Comparison of ENCODE assay signal across 12 mouse cellular contexts in genomic region chr1:189879212-189879611, GRCm38 (mm10). TPM values are rescaled to one million over a fixed set of nuclear protein-coding genes. Genes with fewer than 3 reads are reported as not detected.
DNase-seq lines count a peak whose midpoint lies in the region; ATAC-seq lines count a peak whose summit lies in the region.
"Had no signal": no experiment of that assay in that cellular context is flagged by ENCODE, and none has a peak within 500 bp of the region (broad histone marks: within the 10 kb centered on the region; RNA-seq: fewer than 3 reads in every experiment).

No protein-coding gene starts in this region.

- 71% methylated on average over 2 of the region's 2 CpGs for WGBS in forebrain, embryonic 16.5 days
- WGBS in forebrain, embryonic 12.5 days: 80% methylated on average over 2 of the region's 2 CpGs
- 54% methylated on average over 2 of the region's 2 CpGs for WGBS in kidney, embryonic 15.5 days
- 59% methylated on average over 2 of the region's 2 CpGs for WGBS in neural tube, embryonic 14.5 days

- no peak overlapping the region for H3K4me2 ChIP-seq in forebrain, embryonic 16.5 days (ENCODE audit: low read length)
- H3K4me2 ChIP-seq in forebrain, embryonic 12.5 days: no peak overlapping the region
- no peak overlapping the region for H3K4me2 ChIP-seq in kidney, embryonic 15.5 days
- H3K4me2 ChIP-seq in neural tube, embryonic 14.5 days (ENCODE audit: low read depth, low read length): no peak overlapping the region
- H3K4me2 ChIP-seq: liver, embryonic 15.5 days; neural tube, embryonic 12.5 days had no signal

- ATAC-seq in forebrain, embryonic 16.5 days: peak; percentile 47; the same call in 1 of the 2 replicates
- no peak for ATAC-seq in forebrain, embryonic 12.5 days (ENCODE audit: low FRiP score)
- ATAC-seq in kidney, embryonic 15.5 days (replicated peaks; ENCODE audit: low FRiP score): peak; percentile 34; the same call in 1 of the 2 replicates
- peak; percentile 21; the same call in 1 of the 2 replicates for ATAC-seq in neural tube, embryonic 14.5 days (ENCODE audit: low read depth)
- ATAC-seq in granulocyte monocyte progenitor cell, adult 5-6 weeks (replicated peaks; ENCODE audit: poor library complexity, severe bottlenecking): no peak

- no peaks in the 10 kb centered on the region for H3K4me1 ChIP-seq in forebrain, embryonic 16.5 days (replicated peaks; ENCODE audit: control insufficient read depth, insufficient read depth, low read length)
- H3K4me1 ChIP-seq in forebrain, embryonic 12.5 days: peaks cover 9% of the 10 kb centered on the region
- peaks cover 59% of the 10 kb centered on the region for H3K4me1 ChIP-seq in kidney, embryonic 15.5 days
- H3K4me1 ChIP-seq in neural tube, embryonic 14.5 days (ENCODE audit: control insufficient read depth, insufficient read depth, low read length): no peaks in the 10 kb centered on the region
- H3K4me1 ChIP-seq: neural tube, embryonic 12.5 days had no signal

- no peaks in the 10 kb centered on the region for H3K27me3 ChIP-seq in forebrain, embryonic 16.5 days (replicated peaks; ENCODE audit: control insufficient read depth, insufficient read depth, low read length)
- H3K27me3 ChIP-seq in forebrain, embryonic 12.5 days: peaks cover 10% of the 10 kb centered on the region
- H3K27me3 ChIP-seq in kidney, embryonic 15.5 days: no peaks in the 10 kb centered on the region
- no peaks in the 10 kb centered on the region for H3K27me3 ChIP-seq in neural tube, embryonic 14.5 days (ENCODE audit: control insufficient read depth, insufficient read depth, low read length)
- H3K27me3 ChIP-seq: liver, embryonic 15.5 days; neural tube, embryonic 12.5 days had no signal

- H3K9me3 ChIP-seq in forebrain, embryonic 16.5 days (ENCODE audit: control insufficient read depth, low read length): no peaks in the 10 kb centered on the region
- no peaks in the 10 kb centered on the region for H3K9me3 ChIP-seq in forebrain, embryonic 12.5 days
- H3K9me3 ChIP-seq in kidney, embryonic 15.5 days (replicated peaks): no peaks in the 10 kb centered on the region
- no peaks in the 10 kb centered on the region for H3K9me3 ChIP-seq in neural tube, embryonic 14.5 days (ENCODE audit: control insufficient read depth, low read length)
- H3K9me3 ChIP-seq: liver, embryonic 15.5 days; neural tube, embryonic 12.5 days had no signal

- H3K27ac ChIP-seq in forebrain, embryonic 16.5 days (ENCODE audit: low read length): no peak overlapping the region
- H3K27ac ChIP-seq in forebrain, embryonic 12.5 days: no peak overlapping the region
- peak overlapping the region; percentile 52; the same call in 1 of the 2 replicates for H3K27ac ChIP-seq in kidney, embryonic 15.5 days
- no peak overlapping the region for H3K27ac ChIP-seq in neural tube, embryonic 14.5 days (ENCODE audit: low read depth, low read length)
- H3K27ac ChIP-seq: liver, embryonic 15.5 days; neural tube, embryonic 12.5 days had no signal

- no peaks in the 10 kb centered on the region for H3K36me3 ChIP-seq in forebrain, embryonic 16.5 days (ENCODE audit: control insufficient read depth, insufficient read depth)
- H3K36me3 ChIP-seq in forebrain, embryonic 12.5 days (replicated peaks): no peaks in the 10 kb centered on the region
- peaks cover 29% of the 10 kb centered on the region for H3K36me3 ChIP-seq in kidney, embryonic 15.5 days
- no peaks in the 10 kb centered on the region for H3K36me3 ChIP-seq in neural tube, embryonic 14.5 days (ENCODE audit: control insufficient read depth, insufficient read depth, low read length)
- H3K36me3 ChIP-seq: liver, embryonic 15.5 days; neural tube, embryonic 12.5 days had no signal

- no peak overlapping the region for H3K9ac ChIP-seq in forebrain, embryonic 16.5 days (replicated peaks; ENCODE audit: low read depth, low read length)
- H3K9ac ChIP-seq in forebrain, embryonic 12.5 days: no peak overlapping the region
- H3K9ac ChIP-seq in kidney, embryonic 15.5 days: no peak overlapping the region
- H3K9ac ChIP-seq in neural tube, embryonic 14.5 days (replicated peaks; ENCODE audit: low read depth, low read length): no peak overlapping the region
- H3K9ac ChIP-seq: liver, embryonic 15.5 days; neural tube, embryonic 12.5 days had no signal

- no peak overlapping the region for H3K4me3 ChIP-seq in forebrain, embryonic 16.5 days (replicated peaks; ENCODE audit: low read length)
- no peak overlapping the region for H3K4me3 ChIP-seq in forebrain, embryonic 12.5 days (replicated peaks)
- no peak overlapping the region for H3K4me3 ChIP-seq in kidney, embryonic 15.5 days (replicated peaks)
- H3K4me3 ChIP-seq in neural tube, embryonic 14.5 days (ENCODE audit: low read depth, low read length): no peak overlapping the region
- H3K4me3 ChIP-seq: liver, embryonic 15.5 days; neural tube, embryonic 12.5 days had no signal

- no peak for DNase-seq in kidney, adult 8-10 months
- DNase-seq in neural tube, embryonic 10.5 days (ENCODE audit: extremely low spot score, low spot score): no peak
- DNase-seq in spleen, adult 18-20 months: no peak
- DNase-seq: B cell, adult 2 months; gastrocnemius, postnatal 25 days had no signal

RNA-seq across cellular contexts. Expression of gene Smyd2, which starts 43.0 kb away (rescaled TPM):
- 76.8 and 80.7 TPM in 2 replicates for polyA plus RNA-seq in forebrain, embryonic 16.5 days (2015; fragmentation: Nextera tagmentation; extraction: Ambion mirVana)
- polyA plus RNA-seq in forebrain, embryonic 12.5 days (2016; fragmentation: Nextera tagmentation; extraction: Ambion mirVana): 38.0 and 42.7 TPM in 2 replicates
- polyA plus RNA-seq in kidney, embryonic 15.5 days (2015; fragmentation: Nextera tagmentation; extraction: Ambion mirVana): 83.0 and 84.2 TPM in 2 replicates
- polyA plus RNA-seq in neural tube, embryonic 14.5 days (2014; fragmentation: Nextera tagmentation; extraction: Ambion mirVana): 80.0 and 96.8 TPM in 2 replicates
- total RNA-seq in granulocyte monocyte progenitor cell, adult 5-6 weeks (2014; fragmentation: Nextera tagmentation): 72.5 and 97.7 TPM in 2 replicates
- 97.8 and 98.0 TPM in 2 replicates for total RNA-seq in granulocyte monocyte progenitor cell, adult 5-6 weeks (2017)

Comparison
In these comparisons a context has a peak if more than half of its experiments do, and no peak if none do; other contexts are left out.
1. ATAC-seq: peak in forebrain, embryonic 16.5 days (single experiment), kidney, embryonic 15.5 days (single experiment) and neural tube, embryonic 14.5 days (single experiment); none in forebrain, embryonic 12.5 days (single experiment) and granulocyte monocyte progenitor cell, adult 5-6 weeks (single experiment).